17 mouse cellular contexts compared by ENCODE assay signal in the genomic region with DNA sequence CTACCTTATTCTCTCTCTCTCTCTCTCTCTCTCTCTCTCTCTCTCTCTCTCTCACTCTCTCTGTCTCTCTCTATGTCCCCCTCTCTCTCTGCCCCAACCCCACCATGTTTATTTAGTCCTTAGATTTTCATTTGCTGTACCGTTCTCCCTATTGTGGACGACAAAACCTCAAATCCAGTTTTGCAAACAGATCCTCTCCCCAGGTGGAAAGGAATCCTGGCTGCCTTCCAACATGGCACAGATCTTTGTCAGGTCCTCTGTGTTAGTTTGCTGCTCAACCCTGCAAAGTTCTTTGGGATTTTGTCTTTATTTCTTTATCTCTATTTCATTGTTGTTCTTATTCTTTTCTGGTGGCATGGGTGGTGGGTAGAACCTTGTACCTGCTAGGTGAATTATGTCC. TPM values are rescaled to one million over a fixed set of nuclear protein-coding genes. Genes with fewer than 3 reads are reported as not detected.
"Had no signal": no experiment of that assay in that cellular context is flagged by ENCODE, and none has a peak within 500 bp of the region (broad histone marks: within the 10 kb centered on the region; RNA-seq: fewer than 3 reads in every experiment).

No protein-coding gene starts in this region.

- H3K27ac ChIP-seq: kidney, postnatal 0 days; limb, embryonic 15.5 days; liver, embryonic 12.5 days; lung, embryonic 15.5 days; macrophage; midbrain, embryonic 13.5 days; neural tube, embryonic 15.5 days had no signal

- H3K27me3 ChIP-seq: limb, embryonic 15.5 days; liver, embryonic 12.5 days; lung, embryonic 15.5 days; megakaryocyte, embryonic 14.5 days; midbrain, embryonic 13.5 days; neural tube, embryonic 15.5 days had no signal

- ATAC-seq: liver, embryonic 12.5 days; midbrain, embryonic 13.5 days had no signal

- DNase-seq: kidney, postnatal 36 days; layer of hippocampus, adult 9-11 months; layer of hippocampus, postnatal 36 days; lung, postnatal 14 days; right cerebral cortex, adult 18-20 months; right cerebral cortex, postnatal 25 days; thymus, postnatal 36 days had no signal

- H3K9me3 ChIP-seq: limb, embryonic 15.5 days; lung, embryonic 15.5 days; midbrain, embryonic 13.5 days; neural tube, embryonic 15.5 days had no signal

- H3K9ac ChIP-seq: limb, embryonic 15.5 days; liver, embryonic 12.5 days; lung, embryonic 15.5 days; midbrain, embryonic 13.5 days; neural tube, embryonic 15.5 days had no signal

- H3K4me3 ChIP-seq: limb, embryonic 15.5 days; liver, embryonic 12.5 days; lung, embryonic 15.5 days; megakaryocyte, embryonic 14.5 days; midbrain, embryonic 13.5 days; myocyte; neural tube, embryonic 15.5 days had no signal

- H3K36me3 ChIP-seq: limb, embryonic 15.5 days; liver, embryonic 12.5 days; lung, embryonic 15.5 days; midbrain, embryonic 13.5 days; neural tube, embryonic 15.5 days had no signal

- H3K4me1 ChIP-seq: limb, embryonic 15.5 days; liver, embryonic 12.5 days; lung, embryonic 15.5 days; midbrain, embryonic 13.5 days; neural tube, embryonic 15.5 days had no signal

- H3K4me2 ChIP-seq: limb, embryonic 15.5 days; liver, embryonic 12.5 days; lung, embryonic 15.5 days; midbrain, embryonic 13.5 days; neural tube, embryonic 15.5 days had no signal

RNA-seq across cellular contexts. Expression of a gene that starts 6.9 kb away (rescaled TPM):
- total RNA-seq: layer of hippocampus, adult 18-20 months; layer of hippocampus, postnatal 36 days had no signal
- polyA plus RNA-seq: myocyte had no signal
